Mouse (Mus musculus): ENCODE measurements around the gene Dusp15.

The Dusp15 gene

DNA sequence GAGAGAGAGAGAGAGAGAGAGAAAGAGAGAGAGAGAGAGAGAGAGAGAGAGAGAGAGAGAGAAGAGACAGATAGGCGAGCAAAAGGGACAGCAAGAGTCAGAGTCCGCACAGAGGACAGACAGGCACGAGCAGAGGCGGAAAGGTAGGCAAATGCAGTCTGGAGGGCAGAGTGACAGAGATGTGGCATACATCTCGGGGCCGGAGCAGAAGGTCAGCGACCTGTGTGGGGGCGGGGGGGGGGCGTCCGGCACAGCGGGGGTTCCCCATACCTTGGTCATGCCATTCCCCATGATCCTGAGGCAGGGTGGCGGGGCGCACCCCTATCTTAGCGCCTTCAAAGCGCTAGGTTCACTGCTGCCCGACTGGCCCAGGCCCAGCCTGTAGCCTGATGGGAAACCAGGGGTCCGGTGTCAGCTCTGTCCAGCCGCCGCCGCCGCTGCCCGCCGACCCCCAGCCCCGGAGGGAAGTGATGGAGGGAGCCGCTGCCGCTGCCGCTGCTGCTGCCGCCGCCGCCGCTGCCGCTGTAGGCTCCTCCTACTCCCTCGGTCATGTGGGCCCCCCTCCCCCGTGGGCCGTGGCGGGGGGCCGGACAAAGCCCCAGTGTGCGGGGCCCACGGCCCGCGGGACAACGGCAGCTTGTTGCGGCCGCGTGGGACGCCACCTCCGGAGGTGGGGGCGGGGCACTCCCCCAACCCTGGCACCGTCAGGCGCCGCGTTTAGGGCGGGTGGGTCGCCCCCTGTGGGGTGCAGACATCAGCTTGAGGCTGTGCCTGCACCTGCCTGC, at the start of gene Dusp15:
Dusp15 (minus strand) TSS at position 634 of the 785 bp plus-strand sequence.
- no peak for DNase-seq

DNA sequence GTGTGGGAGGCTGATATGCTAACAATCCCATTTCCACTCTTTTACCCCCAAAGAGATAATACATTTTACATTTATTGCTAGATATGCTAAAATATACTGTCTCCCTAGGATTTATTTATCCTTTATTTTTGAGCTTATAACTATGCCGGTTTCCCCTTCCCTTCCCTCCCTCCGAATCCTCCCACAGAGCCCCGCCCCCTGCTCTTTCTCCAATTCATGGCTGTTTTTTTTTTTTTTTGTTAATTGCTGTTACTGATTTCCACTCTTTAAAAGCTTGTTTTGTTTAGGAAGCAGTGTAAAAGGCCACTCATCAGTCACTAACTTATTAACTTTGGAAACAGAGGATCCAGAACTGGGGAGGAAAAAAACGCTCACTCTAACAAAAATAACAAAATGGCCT, 45.5 kb upstream of the Dusp15 start:
- no peak for DNase-seq

GRCm38 (mm10) chr2:152991529-152991928, 40.0 kb upstream of the Dusp15 start:
- DNase-seq: no peak

DNA sequence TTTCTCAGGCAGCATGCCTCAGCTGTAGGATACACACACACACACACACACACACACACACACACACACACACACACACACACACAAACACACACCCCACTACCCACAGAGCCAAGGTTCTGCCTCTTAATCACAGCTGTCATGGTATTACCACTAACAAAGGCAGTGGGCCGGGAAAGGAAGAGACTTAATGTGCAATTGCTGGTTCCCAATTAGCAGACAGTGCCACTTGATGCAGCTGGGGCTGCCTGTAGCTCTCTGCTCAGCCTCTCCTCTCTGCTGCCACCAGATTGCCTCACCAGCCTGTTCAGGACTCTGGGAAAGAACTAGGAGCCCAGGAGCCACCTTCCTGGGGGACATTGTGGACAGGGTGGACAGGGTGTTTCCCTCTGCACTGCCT, 34.1 kb upstream of the Dusp15 start:
- DNase-seq: no peak

DNA sequence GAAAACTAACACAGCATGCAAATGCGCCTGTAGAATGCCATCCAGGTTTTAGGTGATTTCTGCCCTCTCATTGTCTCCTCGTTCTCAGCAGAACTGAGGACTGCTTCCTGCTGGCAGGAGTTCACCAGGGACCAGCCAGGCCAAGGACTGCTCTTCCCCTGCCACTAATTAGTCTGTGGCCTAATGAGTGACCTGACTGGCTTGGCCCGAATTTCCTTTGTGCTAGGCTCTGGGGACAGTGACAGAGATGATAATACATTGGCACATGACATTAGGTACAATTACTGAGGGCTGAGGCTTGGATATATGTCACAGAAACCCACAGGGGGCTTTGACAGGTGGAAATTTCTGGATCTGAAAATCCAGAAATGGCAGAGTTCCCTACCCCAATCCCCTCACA, 25.5 kb upstream of the Dusp15 start:
- no peak for DNase-seq

GRCm38 (mm10) chr2:152965555-152965954, 14.1 kb upstream of the Dusp15 start:
- no peak for DNase-seq

- peak; percentile 98 for DNase-seq
These were observed 10.7 kb upstream of the Dusp15 start, which contains the start of gene Ttll9 for GRCm38 (mm10) chr2:152962091-152962793. Gene Ttll9, plus strand, starts transcription at chr2:152962485.

DNA sequence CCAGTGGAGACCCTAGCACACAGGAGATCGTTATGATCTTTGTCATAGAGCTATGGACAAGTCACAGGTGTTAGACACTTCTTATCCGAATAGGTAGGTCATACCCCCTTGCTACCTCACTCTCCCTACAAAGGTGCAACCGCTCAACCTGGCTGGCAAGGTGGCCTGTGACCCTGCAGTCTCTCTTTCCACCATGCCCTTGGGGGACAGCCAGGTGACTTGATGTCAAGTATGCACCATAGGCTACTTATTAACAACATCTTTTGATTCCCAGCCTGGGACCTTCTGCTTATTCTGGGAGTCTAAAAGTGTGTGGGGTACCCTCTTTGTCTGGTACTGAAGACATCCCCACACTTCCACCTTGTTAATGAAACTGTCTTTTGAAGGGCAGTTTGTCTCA, 6.6 kb upstream of the Dusp15 start:
- peak; percentile 77 for DNase-seq

GRCm38 (mm10) chr2:152951850-152952720, 587 bp upstream of the Dusp15 start:
- peak; percentile 87 for DNase-seq

DNA sequence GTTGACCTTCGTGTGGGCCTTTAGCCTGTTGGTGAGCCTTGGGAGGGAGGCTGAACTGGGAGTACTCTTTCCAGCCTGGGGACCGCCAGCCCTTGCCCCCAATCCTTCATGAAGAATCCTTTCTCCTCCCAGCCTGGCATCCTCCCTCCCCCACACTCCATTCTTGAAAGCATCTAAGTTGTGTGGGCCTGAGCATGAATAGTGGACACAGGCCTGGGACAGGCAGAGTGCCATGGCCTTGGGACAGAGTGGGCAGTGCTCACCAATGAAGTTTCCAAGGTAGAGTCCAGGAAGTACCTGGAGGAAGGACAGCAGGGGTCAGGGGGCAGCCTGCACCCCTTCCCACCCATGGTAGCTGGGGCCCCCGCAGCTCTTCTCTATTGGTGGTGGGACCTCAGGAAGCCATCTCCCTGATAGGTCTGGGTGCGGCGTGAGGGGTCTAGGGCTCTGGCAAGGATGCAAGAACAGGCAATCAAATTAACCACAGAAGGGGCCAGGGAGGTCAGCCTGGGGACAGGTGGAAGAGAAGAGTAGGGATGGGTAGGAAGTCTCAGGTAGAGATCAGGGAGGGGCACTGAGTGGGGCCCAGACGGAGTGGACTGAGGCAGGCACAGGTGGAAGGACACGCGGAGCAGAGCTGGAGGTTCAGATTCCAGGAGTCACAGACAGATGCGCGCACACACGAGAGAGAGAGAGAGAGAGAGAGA, 987 bp downstream of the Dusp15 start:
- DNase-seq: peak; percentile 85

- DNase-seq: peak; percentile 58
These were observed 3.0 kb downstream of the Dusp15 start for GRCm38 (mm10) chr2:152948438-152949020.

DNA sequence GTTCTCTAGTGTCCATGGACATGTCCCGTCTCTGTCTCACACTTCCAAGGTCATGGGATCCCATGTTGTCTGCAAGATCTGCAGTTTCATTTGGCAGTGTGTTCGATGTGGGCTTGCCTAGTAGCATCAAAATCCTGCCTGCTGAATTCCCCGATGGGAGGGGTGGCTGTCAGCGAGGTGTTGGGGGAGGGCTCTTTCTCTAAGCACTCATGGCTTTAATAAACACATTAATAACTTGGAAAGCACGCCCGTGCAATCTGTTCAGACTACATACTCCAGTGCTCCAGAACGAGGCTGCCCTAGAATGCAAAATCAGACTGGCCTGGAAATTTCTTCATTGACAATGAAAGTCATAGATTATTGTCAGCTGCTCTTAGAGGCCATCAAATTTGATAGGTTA, 4.4 kb downstream of the Dusp15 start:
- no peak for DNase-seq

- no peak for DNase-seq
These were observed 7.5 kb downstream of the Dusp15 start for GRCm38 (mm10) chr2:152944013-152944412.

GRCm38 (mm10) chr2:152943568-152943967, 7.9 kb downstream of the Dusp15 start:
- DNase-seq: peak; percentile 74

DNA sequence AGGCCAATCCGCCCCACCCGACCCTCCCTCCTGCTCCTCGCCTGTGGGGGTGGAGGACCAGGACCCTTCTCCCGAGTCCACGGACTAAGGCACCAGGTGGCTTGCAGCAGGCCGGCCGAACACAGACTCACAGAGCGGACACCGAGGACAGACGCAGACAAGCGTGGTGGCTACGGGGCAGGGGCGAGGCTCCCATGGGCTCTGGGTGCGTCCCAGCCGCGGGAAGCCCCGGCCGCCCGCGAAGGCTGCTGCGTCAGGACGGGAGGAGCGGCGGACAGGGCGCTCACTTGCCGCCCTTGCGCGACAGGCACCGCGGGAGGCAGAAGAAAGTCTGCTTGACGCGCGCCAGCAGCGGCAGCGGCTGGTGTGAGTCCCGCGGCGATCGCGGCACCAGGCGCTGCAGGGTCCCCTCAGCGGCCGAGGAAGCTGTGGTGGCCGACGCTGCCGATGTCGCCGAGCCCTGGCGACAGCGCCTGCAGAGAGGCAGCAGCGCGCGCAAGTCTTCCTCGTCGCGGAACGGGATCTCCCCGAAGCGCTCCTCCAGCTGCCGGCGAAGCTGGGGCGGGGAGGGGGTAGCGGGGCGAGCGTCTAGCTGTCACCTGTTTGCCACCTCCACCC, 8.5 kb downstream of the Dusp15 start:
- no peak for DNase-seq

DNA sequence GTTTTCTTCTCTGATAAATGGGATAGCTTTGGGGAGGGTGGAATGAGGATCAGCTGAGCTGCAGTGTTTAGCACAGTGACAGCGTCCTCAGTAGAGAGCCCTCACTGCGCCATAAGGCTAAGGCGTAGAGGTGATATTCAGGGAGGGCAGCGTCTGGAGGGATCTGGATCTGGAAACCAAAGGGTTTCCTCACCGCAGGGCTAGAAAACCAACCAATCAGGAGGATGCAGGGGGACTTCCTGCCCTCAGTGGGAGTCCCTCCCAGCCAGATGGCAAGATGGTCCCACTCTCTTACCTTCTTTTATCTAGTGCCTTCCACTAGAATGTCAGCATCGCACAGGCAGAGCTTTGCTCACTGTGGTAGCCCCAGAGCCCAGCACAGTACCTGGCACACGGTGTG, 9.7 kb downstream of the Dusp15 start:
- no peak for DNase-seq

- no peak for DNase-seq
These were observed 10.4 kb downstream of the Dusp15 start for GRCm38 (mm10) chr2:152941106-152941505.

GRCm38 (mm10) chr2:152939846-152940245, 11.7 kb downstream of the Dusp15 start:
- no peak for DNase-seq

- DNase-seq: peak; percentile 95
These were observed 17.9 kb downstream of the Dusp15 start for GRCm38 (mm10) chr2:152933614-152934013.

DNA sequence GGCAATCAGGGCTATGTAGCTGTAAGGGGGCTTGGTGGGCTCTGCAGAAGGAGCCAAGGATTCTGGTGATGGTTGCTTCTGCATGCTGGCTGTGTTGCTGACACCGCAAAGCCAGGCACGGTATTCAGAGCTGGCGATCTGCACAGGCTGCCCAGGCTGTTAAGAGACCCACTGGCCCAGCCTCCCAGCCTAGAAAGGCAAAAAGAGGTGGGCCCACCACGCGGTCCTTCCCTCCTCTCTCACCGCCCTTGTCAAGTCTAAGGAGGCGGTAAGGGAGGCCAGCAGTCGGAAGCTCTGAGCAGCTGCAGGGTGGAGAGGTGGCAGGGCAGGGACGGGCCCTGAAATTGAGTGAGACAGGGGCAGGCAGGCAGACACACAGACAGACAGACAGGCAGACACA, 18.4 kb downstream of the Dusp15 start, which contains the start of gene Foxs1:
Foxs1 (minus strand) TSS at position 161 of the 400 bp plus-strand sequence.
- DNase-seq: peak; percentile 98

DNA sequence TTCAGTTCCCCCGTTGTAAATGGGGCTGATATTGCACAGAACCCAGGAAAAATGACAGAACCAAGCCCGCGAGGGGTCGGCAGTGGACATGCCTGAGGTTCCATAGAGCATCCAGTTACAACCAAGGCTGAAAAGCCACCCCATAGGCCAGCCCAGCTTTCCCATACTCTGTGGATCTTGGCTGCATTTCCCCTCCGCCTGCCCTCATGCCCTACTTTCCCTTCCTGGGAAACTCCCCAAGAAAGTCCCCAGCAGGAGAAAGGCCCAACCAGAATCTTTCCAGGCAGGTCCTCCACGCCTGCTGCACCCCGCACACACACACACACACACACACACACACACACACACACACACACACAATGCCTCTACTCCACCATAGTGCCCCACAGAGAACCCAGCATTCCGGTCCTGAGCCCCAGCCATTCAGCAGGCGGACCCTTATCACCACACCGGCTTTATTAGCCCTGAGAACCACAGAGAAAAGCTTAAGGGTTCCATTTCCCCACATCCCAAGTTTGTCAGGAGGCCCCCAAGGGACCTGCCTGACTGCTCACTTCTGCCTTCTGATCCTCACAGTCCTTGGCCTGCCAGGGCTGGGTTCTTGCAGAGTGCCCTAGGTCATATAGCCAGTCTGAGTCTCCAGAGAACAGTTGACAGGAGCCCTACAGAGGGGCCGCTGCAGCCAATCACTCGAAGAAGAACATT, 19.9 kb downstream of the Dusp15 start:
- DNase-seq: no peak
